Mouse (Mus musculus): Measurements from ENCODE around the gene Aldh3b2. TPM values are rescaled to one million over a fixed set of nuclear protein-coding genes. Genes with fewer than 3 reads are reported as not detected.
A peak's percentile ranks its signal among the peaks of the same experiment; 100 is the strongest.

Aldh3b2 gene
- total RNA-seq, 2 experiments from 2014 or later: 0.64 to 0.90 TPM

- no peak for DNase-seq (ENCODE audit: low spot score in 2 of 2)
- peak overlapping the region; percentile 48 for H3K27ac ChIP-seq
- no peak for TF ChIP-seq CTCF (conservative IDR thresholded peaks at IDR 0.05)
These were observed 11.5 kb downstream of the Aldh3b2 start for GRCm38 (mm10) chr19:3983527-3984200.

GRCm38 (mm10) chr19:3985261-3985681, 13.1 kb downstream of the Aldh3b2 start:
- Histone ChIP-seq H3K4me3 (no peak overlapping the region), H3K27ac (no peak overlapping the region)
- DNase-seq (ENCODE audit: low spot score in 2 of 2): no peak
- TF ChIP-seq CTCF (conservative IDR thresholded peaks at IDR 0.05): no peak

More at GRCm38 (mm10) chr19:3983527-3984200, 11.5 kb downstream of the Aldh3b2 start:
- no peak overlapping the region for H3K4me3 ChIP-seq

GRCm38 (mm10) chr19:3986334-3986733, 14.2 kb downstream of the Aldh3b2 start, which contains the start of gene Acy3:
Gene Acy3, plus strand, starts transcription at chr19:3986570.
- Histone ChIP-seq H3K4me3 (no peak within 1 kb of the TSS), H3K27ac (peak within 1 kb of the TSS; percentile 67; the same call in 1 of the 2 replicates)
- no peak for TF ChIP-seq CTCF (conservative IDR thresholded peaks at IDR 0.05)
- peak; percentile 40 to 52 for DNase-seq (ENCODE audit: low spot score in 2 of 2)

GRCm38 (mm10) chr19:3988066-3988465, 15.9 kb downstream of the Aldh3b2 start:
- Histone ChIP-seq H3K27ac (no peak overlapping the region), H3K4me3 (no peak overlapping the region)
- no peak for TF ChIP-seq CTCF (conservative IDR thresholded peaks at IDR 0.05)
- DNase-seq (ENCODE audit: low spot score in 2 of 2): no peak

GRCm38 (mm10) chr19:3988750-3989149, 16.6 kb downstream of the Aldh3b2 start:
- peak; percentile 45 for TF ChIP-seq CTCF (conservative IDR thresholded peaks at IDR 0.05)
- DNase-seq (ENCODE audit: low spot score in 2 of 2): no peak
- no peak overlapping the region for H3K27ac ChIP-seq
- H3K4me3 ChIP-seq: no peak overlapping the region

GRCm38 (mm10) chr19:3990804-3991203, 18.7 kb downstream of the Aldh3b2 start:
- TF ChIP-seq CTCF (conservative IDR thresholded peaks at IDR 0.05): no peak
- Histone ChIP-seq H3K27ac (no peak overlapping the region), H3K4me3 (no peak overlapping the region)
- DNase-seq (ENCODE audit: low spot score in 2 of 2): no peak

GRCm38 (mm10) chr19:3991562-3991961, 19.4 kb downstream of the Aldh3b2 start:
- no peak for TF ChIP-seq CTCF (conservative IDR thresholded peaks at IDR 0.05)
- no peak overlapping the region for H3K27ac ChIP-seq
- DNase-seq (ENCODE audit: low spot score in 2 of 2): no peak
- H3K4me3 ChIP-seq: no peak overlapping the region

- Histone ChIP-seq H3K4me3 (no peak overlapping the region), H3K27ac (no peak overlapping the region)
- no peak for TF ChIP-seq CTCF (conservative IDR thresholded peaks at IDR 0.05)
These were observed 19.8 kb downstream of the Aldh3b2 start for GRCm38 (mm10) chr19:3991966-3992365.

GRCm38 (mm10) chr19:3992416-3992815, 20.3 kb downstream of the Aldh3b2 start, which contains the start of gene Tbx10:
Gene Tbx10, plus strand, starts transcription at chr19:3992752.
- H3K27ac ChIP-seq: no peak within 1 kb of the TSS
- H3K4me3 ChIP-seq: no peak within 1 kb of the TSS
- TF ChIP-seq CTCF (conservative IDR thresholded peaks at IDR 0.05): no peak
- no peak for DNase-seq (ENCODE audit: low spot score in 2 of 2)

More at GRCm38 (mm10) chr19:3991966-3992365, 19.8 kb downstream of the Aldh3b2 start:
- no peak for DNase-seq (ENCODE audit: low spot score in 2 of 2)

GRCm38 (mm10) chr19:3994932-3995331, 22.8 kb downstream of the Aldh3b2 start:
- Histone ChIP-seq H3K27ac (no peak overlapping the region), H3K4me3 (no peak overlapping the region)
- DNase-seq (ENCODE audit: low spot score in 2 of 2): no peak
- TF ChIP-seq CTCF (conservative IDR thresholded peaks at IDR 0.05): no peak

GRCm38 (mm10) chr19:3995505-3995904, 23.4 kb downstream of the Aldh3b2 start:
- no peak for TF ChIP-seq CTCF (conservative IDR thresholded peaks at IDR 0.05)
- no peak for DNase-seq (ENCODE audit: low spot score in 2 of 2)
- no peak overlapping the region for H3K4me3 ChIP-seq
- H3K27ac ChIP-seq: no peak overlapping the region

- DNase-seq (ENCODE audit: low spot score in 2 of 2): no peak
- Histone ChIP-seq H3K4me3 (no peak overlapping the region), H3K27ac (no peak overlapping the region)
- TF ChIP-seq CTCF (conservative IDR thresholded peaks at IDR 0.05): no peak
These were observed 24.0 kb downstream of the Aldh3b2 start for GRCm38 (mm10) chr19:3996106-3996505.

- H3K4me3 ChIP-seq: no peak overlapping the region
- TF ChIP-seq CTCF (conservative IDR thresholded peaks at IDR 0.05): no peak
- H3K27ac ChIP-seq: no peak overlapping the region
- no peak for DNase-seq (ENCODE audit: low spot score in 2 of 2)
These were observed 24.6 kb downstream of the Aldh3b2 start for GRCm38 (mm10) chr19:3996747-3997146.

GRCm38 (mm10) chr19:3997231-3997630, 25.1 kb downstream of the Aldh3b2 start:
- no peak for TF ChIP-seq CTCF (conservative IDR thresholded peaks at IDR 0.05)
- DNase-seq (ENCODE audit: low spot score in 2 of 2): no peak
- H3K27ac ChIP-seq: no peak overlapping the region
- no peak overlapping the region for H3K4me3 ChIP-seq

Data from layer of hippocampus, adult 2 months (tissue).